Mouse (Mus musculus) small intestine, adult 2 months (tissue): ENCODE measurements at regions not wholly inside any gene's neighbourhood (a gene's known extent, or its start where the extent isn't known, plus 50 kb on each side); places are given as distances from the start of the nearest gene placed in this dataset.

Experiments used
- H3K27ac ChIP-seq: fragments of 200-500 bp; 2 replicates; pipeline ENCODE4 v1.5.1; 2012; ENCODE audit warnings: low read depth, low read length, control low read depth, inconsistent platforms; ENCODE audit not compliant: insufficient read depth
- H3K27me3 ChIP-seq: fragments of 200-500 bp; 2 replicates; pipeline ENCODE4 v1.6.1; 2012; ENCODE audit warnings: mild to moderate bottlenecking, moderate library complexity, low read length, inconsistent platforms; ENCODE audit not compliant: control insufficient read depth, insufficient read depth
- H3K36me3 ChIP-seq: fragments of 200-500 bp; 2 replicates; pipeline ENCODE4 v1.6.1; 2012; ENCODE audit warnings: mild to moderate bottlenecking, low read length, control low read depth, inconsistent platforms; ENCODE audit not compliant: control insufficient read depth, insufficient read depth
- H3K4me1 ChIP-seq: fragments of 200-500 bp; 2 replicates; pipeline ENCODE4 v1.6.1; 2012; ENCODE audit warnings: low read length, inconsistent platforms, mixed read lengths; ENCODE audit not compliant: control insufficient read depth, insufficient read depth, insufficient read length
- H3K4me3 ChIP-seq: fragments of 200-500 bp; 2 replicates; pipeline ENCODE4 v1.5.1; 2012; ENCODE audit warnings: low read depth, mild to moderate bottlenecking, control low read depth, inconsistent platforms, low read length, moderate library complexity
- CTCF ChIP-seq: fragments of 200-500 bp; IDR thresholded peaks from 2 replicates; pipeline ENCODE4 v1.5.1; 2012; ENCODE audit warnings: low read depth, mild to moderate bottlenecking, control low read depth, inconsistent platforms, low read length, moderate library complexity, mixed read lengths; ENCODE audit not compliant: insufficient replicate concordance, insufficient read length; ENCODE audit errors: extremely low read depth
- POLR2A ChIP-seq: fragments of 200-500 bp; IDR thresholded peaks from 2 replicates; pipeline ENCODE4 v1.6.1; 2012; ENCODE audit warnings: low read depth, mild to moderate bottlenecking, control low read depth, inconsistent platforms, low read length, moderate library complexity
- WGBS: fragments of 180-500 bp; shearing (Covaris S2); methylation state at CpG from one replicate; pipeline ENCODE4 v1.1.7; 2018; 5-methylcytosine and 5-hydroxymethylcytosine counted together

DNA sequence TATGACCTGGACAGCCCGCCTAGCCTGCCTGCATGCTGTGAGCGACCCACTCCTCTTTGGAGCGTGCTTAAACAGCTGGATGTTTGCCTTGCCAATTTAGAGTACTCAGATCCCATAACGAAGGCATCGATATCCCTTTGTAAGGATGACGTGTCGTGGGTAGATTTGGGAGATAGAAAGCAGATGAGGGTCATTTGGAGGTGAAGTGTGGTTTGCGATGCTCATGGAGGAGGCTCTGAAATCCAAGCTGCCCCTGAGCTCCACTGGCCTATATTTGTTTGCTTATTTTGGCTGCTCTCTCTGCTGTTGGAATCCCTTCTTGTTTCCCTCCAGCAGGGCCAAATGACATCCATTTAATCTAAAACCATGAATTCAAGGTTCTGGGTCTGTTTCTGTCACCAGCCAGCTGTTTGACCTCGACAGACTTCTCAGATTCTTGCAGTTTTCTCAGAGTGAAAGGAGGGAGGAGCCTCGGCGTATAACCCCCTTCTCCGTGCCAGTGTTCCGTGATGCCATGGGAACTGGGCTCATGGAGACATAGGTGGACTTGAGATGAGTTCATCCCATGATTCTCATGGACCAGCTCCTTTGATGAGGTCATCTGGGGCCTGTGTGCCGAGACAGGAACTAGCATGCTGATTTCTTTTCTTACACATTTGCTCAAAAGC is 144.7 kb upstream of the Mki67 start:
- Histone ChIP-seq H3K36me3 (no peaks in the 10 kb centered on the region), H3K27ac (no peak overlapping the region), H3K4me3 (no peak overlapping the region), H3K27me3 (no peaks in the 10 kb centered on the region), H3K4me1 (no peaks in the 10 kb centered on the region)
- TF ChIP-seq POLR2A (no peak), CTCF (no peak)
- WGBS = 62% methylated on average over 14 of the region's 14 CpGs

GRCm38 (mm10) chr7:135861409-135861805 is 145.2 kb upstream of the Mki67 start:
- H3K4me1 ChIP-seq = no peaks in the 10 kb centered on the region
- H3K27ac ChIP-seq = no peak overlapping the region
- TF ChIP-seq CTCF (no peak), POLR2A (no peak)
- no peaks in the 10 kb centered on the region for H3K36me3 ChIP-seq
- no peaks in the 10 kb centered on the region for H3K27me3 ChIP-seq
- H3K4me3 ChIP-seq = no peak overlapping the region
- 64% methylated on average over 7 of the region's 7 CpGs for WGBS

DNA sequence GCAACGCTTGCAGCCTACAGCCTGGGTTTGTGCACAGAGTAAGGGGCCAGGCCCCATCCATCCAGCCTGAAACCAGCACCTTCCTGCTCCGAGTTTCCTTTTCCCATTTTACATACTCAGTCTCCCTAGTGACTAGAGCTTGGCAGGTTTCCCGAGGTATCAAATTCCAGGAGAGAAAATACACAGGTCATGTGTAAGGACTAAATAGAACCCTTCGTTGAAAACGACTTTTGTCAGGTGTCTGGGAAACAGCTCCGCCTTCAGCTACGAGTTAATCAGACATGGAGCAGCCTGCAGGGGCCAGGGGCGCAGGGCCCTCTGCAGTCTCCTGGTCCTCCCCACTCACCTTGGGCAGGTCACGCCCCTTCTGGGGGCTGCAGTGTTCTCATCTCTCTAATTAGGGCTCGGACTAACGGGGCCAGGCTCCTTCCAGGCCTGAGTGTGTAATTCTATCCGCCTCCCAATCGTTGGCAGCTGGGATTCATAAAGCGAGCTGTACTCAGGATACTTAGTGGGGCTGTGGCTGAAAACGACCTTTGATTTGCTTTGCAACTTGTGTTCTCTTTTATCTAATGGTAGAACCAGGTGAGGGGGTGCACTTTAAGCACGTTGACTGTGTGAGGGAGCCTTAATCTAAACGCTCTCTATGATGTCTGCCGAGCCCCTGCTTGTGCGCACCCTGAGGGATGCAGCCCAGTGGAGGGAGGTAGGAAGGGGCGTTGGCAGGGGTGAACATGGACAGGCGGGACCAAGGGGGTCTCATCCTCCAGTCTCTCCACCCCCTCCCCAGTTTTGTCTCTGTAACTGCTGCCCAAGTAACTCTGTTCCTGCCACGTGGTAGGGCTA is 147.6 kb upstream of the Mki67 start:
- H3K27ac ChIP-seq = no peak overlapping the region
- TF ChIP-seq POLR2A (no peak), CTCF (no peak)
- H3K4me3 ChIP-seq = no peak overlapping the region
- no peaks in the 10 kb centered on the region for H3K27me3 ChIP-seq
- H3K4me1 ChIP-seq = no peaks in the 10 kb centered on the region
- WGBS = 29% methylated on average over 22 of the region's 22 CpGs
- H3K36me3 ChIP-seq = no peaks in the 10 kb centered on the region

DNA sequence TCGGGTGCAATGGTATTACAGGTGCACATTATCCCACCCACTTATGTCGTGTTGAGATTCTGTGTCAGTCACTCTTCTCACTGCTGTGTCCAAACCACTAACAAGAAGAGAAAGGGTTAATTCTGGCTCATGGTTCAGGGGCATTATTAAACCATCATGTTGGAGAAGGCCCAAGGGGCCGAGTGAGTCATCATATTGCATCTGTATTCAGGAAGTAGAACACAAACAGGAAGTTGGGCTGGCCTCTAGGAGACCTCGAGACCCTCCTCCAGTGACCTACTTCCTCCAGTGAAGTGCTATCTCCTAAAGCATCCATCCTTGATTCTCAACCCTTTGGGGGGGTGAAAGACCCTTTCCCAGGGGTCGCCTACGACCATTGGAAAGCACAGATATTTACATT is 154.8 kb upstream of the Mki67 start:
- Histone ChIP-seq H3K4me1 (no peaks in the 10 kb centered on the region), H3K27ac (no peak overlapping the region), H3K4me3 (no peak overlapping the region), H3K36me3 (no peaks in the 10 kb centered on the region), H3K27me3 (no peaks in the 10 kb centered on the region)
- WGBS = 58% methylated on average over 6 of the region's 6 CpGs
- TF ChIP-seq CTCF (no peak), POLR2A (no peak)

GRCm38 (mm10) chr7:135877091-135877874 is 161.1 kb upstream of the Mki67 start:
- Histone ChIP-seq H3K4me1 (no peaks in the 10 kb centered on the region), H3K27me3 (no peaks in the 10 kb centered on the region), H3K36me3 (no peaks in the 10 kb centered on the region), H3K4me3 (no peak overlapping the region), H3K27ac (no peak overlapping the region)
- WGBS = 84% methylated on average over 6 of the region's 6 CpGs
- TF ChIP-seq CTCF (no peak), POLR2A (no peak)

DNA sequence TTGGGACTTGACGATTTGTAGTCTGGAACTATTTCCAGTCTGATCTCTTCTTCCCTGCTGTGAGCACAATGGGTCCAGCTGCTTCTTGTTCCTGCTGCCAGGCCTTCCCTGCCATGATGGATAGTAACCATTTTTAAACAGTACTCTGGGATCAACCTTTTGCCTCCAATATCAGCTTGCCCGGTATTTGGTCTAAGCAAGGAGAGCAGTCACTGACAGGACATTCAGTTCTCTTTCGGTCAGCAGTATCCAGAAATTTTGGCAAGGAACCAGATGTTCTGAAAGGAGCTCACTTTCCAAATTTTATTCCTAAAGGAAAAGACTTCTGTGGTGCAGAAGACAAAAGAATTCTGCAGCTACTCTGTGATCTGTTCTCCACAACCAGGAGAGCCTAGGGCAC is 162.6 kb upstream of the Mki67 start:
- Histone ChIP-seq H3K27me3 (no peaks in the 10 kb centered on the region), H3K36me3 (no peaks in the 10 kb centered on the region), H3K4me3 (no peak overlapping the region), H3K4me1 (no peaks in the 10 kb centered on the region), H3K27ac (no peak overlapping the region)
- WGBS = 78% methylated on average over 3 of the region's 3 CpGs
- no peak for TF ChIP-seq CTCF

GRCm38 (mm10) chr7:135880446-135880845 is 164.3 kb upstream of the Mki67 start:
- TF ChIP-seq CTCF (no peak), POLR2A (no peak)
- 80% methylated on average over 9 of the region's 9 CpGs for WGBS

More at GRCm38 (mm10) chr7:135880446-135880845, 164.3 kb upstream of the Mki67 start:
- Histone ChIP-seq H3K4me3 (no peak overlapping the region), H3K27me3 (no peaks in the 10 kb centered on the region), H3K36me3 (no peaks in the 10 kb centered on the region), H3K27ac (no peak overlapping the region), H3K4me1 (no peaks in the 10 kb centered on the region)
